Mouse (Mus musculus) myocyte (in vitro differentiated cells): Measurements from ENCODE around the gene Tiam1.

Experiments used
- CEBPB ChIP-seq: IDR thresholded peaks from 2 replicates; pipeline ENCODE4 v1.6.1; 2011; ENCODE audit warnings: mild to moderate bottlenecking, moderate library complexity; ENCODE audit not compliant: poor library complexity, insufficient read depth, severe bottlenecking
- E2F4 ChIP-seq: IDR thresholded peaks from one replicate; pipeline ENCODE4 v1.6.1; 2011; ENCODE audit warnings: mild to moderate bottlenecking, control low read depth, moderate library complexity; ENCODE audit not compliant: insufficient read depth
- MAX ChIP-seq: IDR thresholded peaks from one replicate; pipeline ENCODE4 v1.6.1; 2011; ENCODE audit warnings: low read depth, mild to moderate bottlenecking, control low read depth
- MYOD1 ChIP-seq, 3 experiments: IDR thresholded peaks; one replicate each; pipeline ENCODE4 v1.6.1; 2011; ENCODE audit warnings: control low read depth in 2 of 3, low read depth in 2 of 3, mild to moderate bottlenecking in 2 of 3, moderate library complexity in 1 of 3; ENCODE audit not compliant: insufficient read length in 2 of 3, control insufficient read depth in 1 of 3
- MYOG ChIP-seq, 3 experiments: IDR thresholded peaks; one replicate each; pipeline ENCODE4 v1.6.1; 2011; ENCODE audit warnings: control low read depth in 2 of 3, low read depth in 2 of 3, mild to moderate bottlenecking in 2 of 3; ENCODE audit not compliant: insufficient read length in 2 of 3, control insufficient read depth in 1 of 3, insufficient read depth in 1 of 3
- POLR2A ChIP-seq: IDR thresholded peaks from one replicate; pipeline ENCODE4 v1.6.1; 2011; ENCODE audit warnings: low read depth, mild to moderate bottlenecking, control low read depth, moderate library complexity; ENCODE audit not compliant: insufficient read length
- POLR2AphosphoS2 ChIP-seq: IDR thresholded peaks from one replicate; pipeline ENCODE4 v1.6.1; 2011; ENCODE audit warnings: low read depth, control low read depth; ENCODE audit not compliant: insufficient read length
- REST ChIP-seq: IDR thresholded peaks from one replicate; pipeline ENCODE4 v1.6.1; 2011; ENCODE audit warnings: mild to moderate bottlenecking, control low read depth, moderate library complexity; ENCODE audit not compliant: insufficient read depth, insufficient read length
- TCF12 ChIP-seq: IDR thresholded peaks from one replicate; pipeline ENCODE4 v1.6.1; 2011; ENCODE audit warnings: mild to moderate bottlenecking, control low read depth; ENCODE audit not compliant: poor library complexity, insufficient read depth, severe bottlenecking
- TCF3 ChIP-seq: IDR thresholded peaks from one replicate; pipeline ENCODE4 v1.6.1; 2011; ENCODE audit warnings: low read depth, control low read depth; ENCODE audit not compliant: insufficient read length
- USF1 ChIP-seq: IDR thresholded peaks from one replicate; pipeline ENCODE4 v1.6.1; 2011; ENCODE audit warnings: low read depth, mild to moderate bottlenecking, control low read depth, moderate library complexity

- TF ChIP-seq POLR2A (no peak), USF1 (no peak), REST (no peak), E2F4 (no peak), MYOD1 (IDR thresholded peaks at IDR 0.05; ENCODE audit: control insufficient read depth in 1 of 3, insufficient read length in 2 of 3, low read depth in 2 of 3) (no peak), POLR2AphosphoS2 (no peak), MAX (no peak), TCF12 (no peak), TCF3 (no peak), CEBPB (no peak), MYOG (IDR thresholded peaks at IDR 0.05; ENCODE audit: control insufficient read depth in 1 of 3, insufficient read depth in 1 of 3, insufficient read length in 2 of 3, low read depth in 2 of 3) (no peak)
Measured at GRCm38 (mm10) chr16:90179892-90180291, 36.3 kb upstream of the Tiam1 start.
